Mouse (Mus musculus): ENCODE measurements around the gene Prkaca.

DNA sequence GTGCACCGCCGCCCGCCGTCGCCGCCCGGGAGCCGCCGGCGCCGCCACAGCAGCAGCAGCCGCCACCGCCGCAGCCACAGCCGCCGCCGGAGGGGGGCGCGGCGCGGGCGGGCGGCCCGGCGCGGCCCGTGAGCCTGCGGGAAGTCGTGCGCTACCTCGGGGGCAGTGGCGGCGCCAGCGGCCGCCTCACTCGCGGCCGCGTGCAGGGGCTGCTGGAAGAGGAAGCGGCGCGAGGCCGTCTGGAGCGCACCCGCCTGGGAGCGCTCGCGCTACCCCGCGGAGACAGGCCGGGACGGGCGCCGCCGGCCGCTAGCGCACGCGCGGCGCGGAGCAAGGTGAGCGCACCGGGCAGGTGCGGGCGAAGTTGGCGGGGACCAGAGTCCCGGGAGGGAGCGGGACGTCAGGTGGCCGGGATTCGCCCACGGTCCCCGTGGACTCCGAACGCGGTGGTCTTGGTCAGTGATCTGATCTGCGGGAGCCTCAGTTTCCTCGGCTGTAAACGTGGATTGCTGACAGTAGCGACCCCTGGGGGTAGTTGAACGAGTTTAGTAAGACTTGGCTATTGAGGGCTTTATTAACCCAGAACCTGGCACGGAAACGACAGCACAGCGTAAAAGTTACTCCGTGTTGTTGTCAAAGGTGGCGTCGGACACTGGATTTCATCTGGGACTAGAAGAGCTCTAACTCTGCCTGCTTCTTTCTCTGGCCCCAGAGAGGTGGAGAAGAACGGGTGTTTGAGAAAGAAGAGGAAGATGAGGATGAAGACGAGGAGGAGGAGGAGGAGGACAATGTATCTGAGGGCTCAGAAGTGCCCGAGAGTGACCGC is 25.7 kb downstream of the Prkaca start:
- TF ChIP-seq EP300 (IDR thresholded peaks at IDR 0.05; ENCODE audit: low read length): no peak
- no peak for TF ChIP-seq POLR2A (IDR thresholded peaks at IDR 0.05; ENCODE audit: low read depth, low read length)
- TF ChIP-seq BHLHE40 (IDR thresholded peaks at IDR 0.05; ENCODE audit: low read depth, low read length): peak; percentile 39; the same call in 1 of the 2 replicates
- TF ChIP-seq CTCF (conservative IDR thresholded peaks at IDR 0.05 in 1 of 2, IDR thresholded peaks at IDR 0.05 in 1 of 2; ENCODE audit: low read depth in 2 of 2, low read length in 2 of 2): peak in 1 of 2 experiments; percentile 69; a peak in 3 of 4 replicates
- TF ChIP-seq CHD1 (IDR thresholded peaks at IDR 0.05; ENCODE audit: low read depth, low read length): no peak
